Mouse (Mus musculus) embryonic facial prominence, embryonic 15.5 days (tissue): ENCODE results near the gene Dhcr24. TPM values are rescaled to one million over a fixed set of nuclear protein-coding genes. Genes with fewer than 3 reads are reported as not detected.

ENCODE experiments used
- ATAC-seq: fragments of 200-750 bp; cut with Nextera tagmentation; 2 replicates; pipeline ENCODE4 v1.8.0; 2017; ENCODE audit warnings: low read depth, moderate TSS enrichment; ENCODE audit not compliant: insufficient number of reproducible peaks, low FRiP score, low TSS enrichment
- H3K27ac ChIP-seq: fragments of 300-500 bp; sonication (generic); replicated peaks from 2 replicates; pipeline ENCODE4 v1.5.1; 2015; ENCODE audit warnings: mild to moderate bottlenecking, inconsistent platforms
- H3K27me3 ChIP-seq: fragments of 300-500 bp; sonication (generic); 2 replicates; pipeline ENCODE4 v1.6.1; 2015; ENCODE audit warnings: inconsistent platforms
- H3K36me3 ChIP-seq: fragments of 300-500 bp; sonication (generic); 2 replicates; pipeline ENCODE4 v1.6.1; 2015; ENCODE audit warnings: mild to moderate bottlenecking, inconsistent platforms
- H3K4me1 ChIP-seq: fragments of 300-500 bp; sonication (generic); 2 replicates; pipeline ENCODE4 v1.6.1; 2015; ENCODE audit warnings: inconsistent platforms
- H3K4me2 ChIP-seq: fragments of 300-500 bp; sonication (generic); replicated peaks from 2 replicates; pipeline ENCODE4 v1.6.1; 2015; ENCODE audit warnings: mild to moderate bottlenecking, inconsistent platforms
- H3K4me3 ChIP-seq: fragments of 300-500 bp; sonication (generic); replicated peaks from 2 replicates; pipeline ENCODE4 v1.5.1; 2015; ENCODE audit warnings: mild to moderate bottlenecking, inconsistent platforms
- H3K9ac ChIP-seq: fragments of 300-500 bp; sonication (generic); 2 replicates; pipeline ENCODE4 v1.6.1; 2015; ENCODE audit warnings: inconsistent platforms
- H3K9me3 ChIP-seq: fragments of 300-500 bp; sonication (generic); replicated peaks from 2 replicates; pipeline ENCODE4 v1.6.1; 2016; ENCODE audit warnings: inconsistent platforms
- WGBS: fragments of 180-500 bp; shearing (Covaris S2); methylation state at CpG from one replicate; pipeline ENCODE4 v1.1.7; 2015; 5-methylcytosine and 5-hydroxymethylcytosine counted together
- polyA plus RNA-seq: library from polyadenylated mRNA; unstranded; fragments of >200 nt; fragmentation: Nextera tagmentation; extraction: Ambion mirVana; gene quantifications from 2 replicates; pipeline ENCODE4 v1.2.1, GENCODE M21; 2015

Dhcr24 gene
- polyA plus RNA-seq, 1 experiment from 2014 or later: 4.5 TPM

- 73% methylated on average over 8 of the region's 8 CpGs for WGBS
- peaks cover 14% of the 10 kb centered on the region for H3K4me1 ChIP-seq
- no peak overlapping the region for H3K4me2 ChIP-seq
- no peaks in the 10 kb centered on the region for H3K9me3 ChIP-seq
- H3K27me3 ChIP-seq: 0 out of 2 replicates have a peak, but pooled peaks cover 5% of the 10 kb centered on the region
- H3K27ac ChIP-seq: no peak overlapping the region
- no peak overlapping the region for H3K9ac ChIP-seq
- no peaks in the 10 kb centered on the region for H3K36me3 ChIP-seq
- H3K4me3 ChIP-seq: no peak overlapping the region
- ATAC-seq: no peak
These were observed 52.3 kb downstream of the Dhcr24 start for GRCm38 (mm10) chr4:106613105-106613504.

- no peaks in the 10 kb centered on the region for H3K9me3 ChIP-seq
- H3K27ac ChIP-seq: no peak overlapping the region
- peaks cover 14% of the 10 kb centered on the region for H3K4me1 ChIP-seq
- H3K27me3 ChIP-seq: 0 out of 2 replicates have a peak, but pooled peaks cover 5% of the 10 kb centered on the region
- WGBS: 67% methylated on average over 3 of the region's 3 CpGs
- no peak overlapping the region for H3K4me2 ChIP-seq
- no peak overlapping the region for H3K4me3 ChIP-seq
- H3K9ac ChIP-seq: no peak overlapping the region
- H3K36me3 ChIP-seq: no peaks in the 10 kb centered on the region
- no peak for ATAC-seq
These were observed 52.7 kb downstream of the Dhcr24 start for GRCm38 (mm10) chr4:106613560-106613959.

- ATAC-seq: peak; percentile 15; the same call in 1 of the 2 replicates
- no peak overlapping the region for H3K4me3 ChIP-seq
- H3K27ac ChIP-seq: no peak overlapping the region
- no peak overlapping the region for H3K4me2 ChIP-seq
- H3K9ac ChIP-seq: no peak overlapping the region
- 0 out of 2 replicates have a peak, but pooled peaks cover 5% of the 10 kb centered on the region for H3K27me3 ChIP-seq
- no peaks in the 10 kb centered on the region for H3K9me3 ChIP-seq
- no peaks in the 10 kb centered on the region for H3K36me3 ChIP-seq
- 45% methylated on average over 7 of the region's 7 CpGs for WGBS
- H3K4me1 ChIP-seq: peaks cover 14% of the 10 kb centered on the region
These were observed 53.5 kb downstream of the Dhcr24 start for GRCm38 (mm10) chr4:106614180-106614797.

GRCm38 (mm10) chr4:106614881-106615280, 54.0 kb downstream of the Dhcr24 start:
- WGBS: 72% methylated on average over 9 of the region's 9 CpGs
- no peaks in the 10 kb centered on the region for H3K9me3 ChIP-seq
- H3K9ac ChIP-seq: no peak overlapping the region
- H3K27ac ChIP-seq: no peak overlapping the region
- ATAC-seq: no peak
- H3K4me3 ChIP-seq: no peak overlapping the region
- H3K27me3 ChIP-seq: 0 out of 2 replicates have a peak, but pooled peaks cover 5% of the 10 kb centered on the region
- peaks cover 14% of the 10 kb centered on the region for H3K4me1 ChIP-seq
- H3K36me3 ChIP-seq: no peaks in the 10 kb centered on the region
- no peak overlapping the region for H3K4me2 ChIP-seq

- no peak for ATAC-seq
- H3K36me3 ChIP-seq: no peaks in the 10 kb centered on the region
- 73% methylated on average over 12 of the region's 12 CpGs for WGBS
- H3K4me1 ChIP-seq: peaks cover 14% of the 10 kb centered on the region
- no peak overlapping the region for H3K4me3 ChIP-seq
- no peak overlapping the region for H3K27ac ChIP-seq
- H3K27me3 ChIP-seq: 0 out of 2 replicates have a peak, but pooled peaks cover 5% of the 10 kb centered on the region
- no peak overlapping the region for H3K4me2 ChIP-seq
- no peaks in the 10 kb centered on the region for H3K9me3 ChIP-seq
- no peak overlapping the region for H3K9ac ChIP-seq
These were observed 54.8 kb downstream of the Dhcr24 start for GRCm38 (mm10) chr4:106615637-106616036.

- Histone ChIP-seq H3K9me3 (no peaks in the 10 kb centered on the region), H3K36me3 (no peaks in the 10 kb centered on the region), H3K4me3 (peak within 1 kb of the TSS; percentile 12; the same call in 1 of the 2 replicates), H3K4me1 (peaks cover 15% of the 10 kb centered on the region), H3K9ac (no peak within 1 kb of the TSS), H3K27ac (no peak within 1 kb of the TSS), H3K27me3 (peaks cover 13% of the 10 kb centered on the region), H3K4me2 (peak within 1 kb of the TSS; percentile 50)
- ATAC-seq: no peak
- 2% methylated on average over 18 of the region's 19 CpGs for WGBS
These were observed 56.2 kb downstream of the Dhcr24 start, which contains the start of gene Lexm for GRCm38 (mm10) chr4:106617056-106617455. Gene Lexm (minus strand): TSS chr4:106617241.

GRCm38 (mm10) chr4:106618898-106619297, 58.1 kb downstream of the Dhcr24 start:
- Histone ChIP-seq H3K9ac (no peak overlapping the region), H3K36me3 (no peaks in the 10 kb centered on the region), H3K27ac (no peak overlapping the region), H3K4me3 (no peak overlapping the region), H3K27me3 (peaks cover 31% of the 10 kb centered on the region), H3K4me2 (no peak overlapping the region), H3K4me1 (peaks cover 21% of the 10 kb centered on the region), H3K9me3 (no peaks in the 10 kb centered on the region)
- ATAC-seq: no peak
- whole genome bisulfite sequencing: 90% methylated on average over 4 of the region's 4 CpGs

- no peak overlapping the region for H3K9ac ChIP-seq
- no peaks in the 10 kb centered on the region for H3K36me3 ChIP-seq
- H3K9me3 ChIP-seq: no peaks in the 10 kb centered on the region
- no peak overlapping the region for H3K4me3 ChIP-seq
- no peak overlapping the region for H3K27ac ChIP-seq
- no peak for ATAC-seq
- peaks cover 52% of the 10 kb centered on the region for H3K27me3 ChIP-seq
- no peak overlapping the region for H3K4me2 ChIP-seq
- H3K4me1 ChIP-seq: peaks cover 16% of the 10 kb centered on the region
- WGBS: 68% methylated on average over 3 of the region's 3 CpGs
These were observed 60.6 kb downstream of the Dhcr24 start for GRCm38 (mm10) chr4:106621428-106621827.

- H3K27me3 ChIP-seq: peaks cover 49% of the 10 kb centered on the region
- no peaks in the 10 kb centered on the region for H3K9me3 ChIP-seq
- 17% methylated on average over 16 of the region's 16 CpGs for WGBS
- no peaks in the 10 kb centered on the region for H3K36me3 ChIP-seq
- no peak within 1 kb of the TSS for H3K9ac ChIP-seq
- H3K27ac ChIP-seq: 0 out of 2 replicates have a peak within 1 kb of the TSS, but pooled peaks have one; percentile 55
- no peak for ATAC-seq
- H3K4me1 ChIP-seq: peaks cover 13% of the 10 kb centered on the region
- peak within 1 kb of the TSS; percentile 30 for H3K4me3 ChIP-seq
- H3K4me2 ChIP-seq: peak within 1 kb of the TSS; percentile 30
These were observed 61.2 kb downstream of the Dhcr24 start, which contains the start of gene Ttc22 for GRCm38 (mm10) chr4:106622030-106622493. Gene Ttc22 (plus strand): TSS chr4:106622432.

- 33% methylated on average over 28 of the region's 28 CpGs for WGBS
- H3K9ac ChIP-seq: no peak overlapping the region
- H3K36me3 ChIP-seq: no peaks in the 10 kb centered on the region
- H3K4me3 ChIP-seq: peak overlapping the region; percentile 30
- peaks cover 12% of the 10 kb centered on the region for H3K4me1 ChIP-seq
- peaks cover 46% of the 10 kb centered on the region for H3K27me3 ChIP-seq
- no peaks in the 10 kb centered on the region for H3K9me3 ChIP-seq
- no peak overlapping the region for H3K27ac ChIP-seq
- no peak for ATAC-seq
- peak overlapping the region; percentile 30 for H3K4me2 ChIP-seq
These were observed 61.9 kb downstream of the Dhcr24 start for GRCm38 (mm10) chr4:106622712-106623111.

- Histone ChIP-seq H3K9ac (no peak overlapping the region), H3K9me3 (no peaks in the 10 kb centered on the region), H3K4me1 (peaks cover 22% of the 10 kb centered on the region), H3K4me2 (no peak overlapping the region), H3K27ac (no peak overlapping the region), H3K4me3 (no peak overlapping the region), H3K27me3 (peaks cover 46% of the 10 kb centered on the region), H3K36me3 (no peaks in the 10 kb centered on the region)
- no peak for ATAC-seq
- 89% methylated on average over 10 of the region's 10 CpGs for WGBS
These were observed 63.4 kb downstream of the Dhcr24 start for GRCm38 (mm10) chr4:106624271-106624670.
